Mouse (Mus musculus) lung, adult 2 months (tissue): ENCODE data around the gene Kpna2.

ENCODE experiments used
- CTCF ChIP-seq: fragments of 200-500 bp; IDR thresholded peaks from 2 replicates; pipeline ENCODE4 v1.5.1; 2011; ENCODE audit warnings: mild to moderate bottlenecking, low read length, control low read depth; ENCODE audit not compliant: insufficient read depth
- POLR2A ChIP-seq: fragments of 200-500 bp; IDR thresholded peaks from 2 replicates; pipeline ENCODE4 v1.6.1; 2011; ENCODE audit warnings: low read depth, mild to moderate bottlenecking, control low read depth, low read length, borderline replicate concordance; ENCODE audit errors: extremely low read depth

GRCm38 (mm10) chr11:107039417-107039816 is 40.1 kb upstream of the Kpna2 start:
- TF ChIP-seq POLR2A (no peak), CTCF (no peak)
